Mouse (Mus musculus) CD4-positive, CD25-positive, alpha-beta regulatory T cell, adult 4 months (primary cell): Measurements from ENCODE around the gene E130114P18Rik. TPM values are rescaled to one million over a fixed set of nuclear protein-coding genes. Genes with fewer than 3 reads are reported as not detected.

ENCODE experiments used
- ATAC-seq: one replicate; pipeline ENCODE4 v1.8.0; 2017
- polyA plus RNA-seq, 2 experiments: library from polyadenylated mRNA; unstranded; fragments of 100-300 nt; shearing (Covaris generic); gene quantifications; one replicate each; pipeline ENCODE4 v1.2.1; 2017

E130114P18Rik gene
- polyA plus RNA-seq, 2 experiments from 2014 or later: not detected

- no peak for ATAC-seq
Observed at GRCm38 (mm10) chr4:97647236-97647635, 130.6 kb downstream of the E130114P18Rik start.

- peak; percentile 62 for ATAC-seq
Observed at GRCm38 (mm10) chr4:97640385-97640784, 137.5 kb downstream of the E130114P18Rik start.

GRCm38 (mm10) chr4:97636569-97636968 lies 141.3 kb downstream of the E130114P18Rik start:
- ATAC-seq: no peak

GRCm38 (mm10) chr4:97635757-97636292 lies 142.1 kb downstream of the E130114P18Rik start:
- ATAC-seq: no peak

- no peak for ATAC-seq
Observed at GRCm38 (mm10) chr4:97635296-97635755, 142.6 kb downstream of the E130114P18Rik start.

- no peak for ATAC-seq
Observed at GRCm38 (mm10) chr4:97628881-97629605, 148.8 kb downstream of the E130114P18Rik start.

- no peak for ATAC-seq
Observed at GRCm38 (mm10) chr4:97626002-97626720, 151.7 kb downstream of the E130114P18Rik start.

GRCm38 (mm10) chr4:97623165-97623564 lies 154.7 kb downstream of the E130114P18Rik start:
- no peak for ATAC-seq

- no peak for ATAC-seq
Observed at GRCm38 (mm10) chr4:97621731-97622130, 156.1 kb downstream of the E130114P18Rik start.

GRCm38 (mm10) chr4:97620409-97620808 lies 157.5 kb downstream of the E130114P18Rik start:
- ATAC-seq: no peak

- ATAC-seq: peak; percentile 17
Observed at GRCm38 (mm10) chr4:97618668-97619373, 159.1 kb downstream of the E130114P18Rik start.

GRCm38 (mm10) chr4:97615031-97615430 lies 162.8 kb downstream of the E130114P18Rik start:
- no peak for ATAC-seq

GRCm38 (mm10) chr4:97611251-97611847 lies 166.5 kb downstream of the E130114P18Rik start:
- no peak for ATAC-seq

GRCm38 (mm10) chr4:97609831-97610727 lies 167.8 kb downstream of the E130114P18Rik start:
- ATAC-seq: no peak

- no peak for ATAC-seq
Observed at GRCm38 (mm10) chr4:97609329-97609728, 168.5 kb downstream of the E130114P18Rik start.

GRCm38 (mm10) chr4:97608728-97609127 lies 169.2 kb downstream of the E130114P18Rik start:
- no peak for ATAC-seq

GRCm38 (mm10) chr4:97608134-97608533 lies 169.7 kb downstream of the E130114P18Rik start:
- no peak for ATAC-seq

- ATAC-seq: no peak
Observed at GRCm38 (mm10) chr4:97607169-97607568, 170.7 kb downstream of the E130114P18Rik start.

- no peak for ATAC-seq
Observed at GRCm38 (mm10) chr4:97606524-97606923, 171.4 kb downstream of the E130114P18Rik start.

- ATAC-seq: no peak
Observed at GRCm38 (mm10) chr4:97602579-97602978, 175.3 kb downstream of the E130114P18Rik start.
